Mouse (Mus musculus) liver, embryonic 14.5 days (tissue): Measurements from ENCODE around the gene Dcbld1.

Source experiments
- CTCF ChIP-seq: IDR thresholded peaks from 2 replicates; pipeline ENCODE4 v1.5.1; 2016; ENCODE audit warnings: antibody characterized with exemption, low read depth, control low read depth
- EP300 ChIP-seq: IDR thresholded peaks from 2 replicates; pipeline ENCODE4 v1.6.1; 2016; ENCODE audit warnings: antibody characterized with exemption, low read depth

DNA sequence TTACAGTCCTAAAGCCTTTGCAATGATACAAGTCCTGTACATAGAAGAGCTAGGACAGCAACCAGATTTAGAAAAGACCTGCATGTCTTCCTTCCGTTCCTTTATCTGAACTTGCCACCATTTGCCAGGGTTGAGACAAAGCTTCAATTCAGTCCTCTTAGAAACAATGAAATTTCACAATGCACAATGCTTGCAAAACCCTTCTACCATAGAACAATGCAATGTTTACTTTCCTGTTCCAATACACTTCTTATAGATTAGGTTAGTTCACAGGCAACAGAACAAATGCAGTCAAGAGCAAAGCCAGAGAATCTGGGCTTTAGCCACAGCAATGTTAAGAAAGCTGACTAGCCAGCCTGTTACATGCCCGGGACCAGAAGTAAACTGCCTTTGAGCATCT is 29.4 kb upstream of the Dcbld1 start:
- TF ChIP-seq CTCF, result no peak
- no peak for TF ChIP-seq EP300
